Mouse (Mus musculus) mouse embryonic stem cell (cell line): Measurements from ENCODE around the gene Ly6g.
"Not testable (repeated sequence)": the region's sequence is repeated elsewhere in the genome, so short reads cannot be mapped to it uniquely, and the experiment has no call there.

ENCODE experiments used
- in situ Hi-C, 2 experiments: fragments of 300-500 bp; cut with MboI; formaldehyde crosslinking; loops; 1 replicate in 1 of 2; 3 replicates in 1 of 2; pipeline ENCODE4 v1.14.3; 2019 to 2020; ENCODE audit warnings: low sequenced_read_pairs in 2 of 2, low pct_unique_long_range_greater_than_20kb in 1 of 2, mixed read lengths in 1 of 2; ENCODE audit not compliant: unreplicated experiment in 1 of 2

Ly6g gene

DNA sequence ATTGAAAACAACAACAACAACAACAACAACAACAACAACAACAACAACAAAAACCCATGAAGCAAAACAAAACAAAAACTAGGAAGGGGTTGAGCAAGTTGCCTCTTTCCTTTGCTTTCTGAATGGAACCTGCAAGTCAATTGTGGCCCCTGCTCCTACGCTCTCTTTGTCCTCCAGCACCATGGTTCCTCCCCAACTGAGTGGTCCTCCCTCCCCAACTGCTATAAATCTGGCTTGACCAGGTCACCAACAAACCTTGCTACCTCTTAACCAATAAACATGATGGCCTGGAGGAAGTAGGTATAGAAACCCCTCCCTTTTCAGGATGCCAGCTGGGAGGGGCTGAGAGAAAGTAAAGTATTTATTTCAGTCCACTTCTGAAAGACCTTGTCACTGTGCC, at the start of gene Ly6g:
Ly6g (plus strand) TSS at position 301 of the 400 bp plus-strand sequence.
- in situ Hi-C loops, result no loop called here

DNA sequence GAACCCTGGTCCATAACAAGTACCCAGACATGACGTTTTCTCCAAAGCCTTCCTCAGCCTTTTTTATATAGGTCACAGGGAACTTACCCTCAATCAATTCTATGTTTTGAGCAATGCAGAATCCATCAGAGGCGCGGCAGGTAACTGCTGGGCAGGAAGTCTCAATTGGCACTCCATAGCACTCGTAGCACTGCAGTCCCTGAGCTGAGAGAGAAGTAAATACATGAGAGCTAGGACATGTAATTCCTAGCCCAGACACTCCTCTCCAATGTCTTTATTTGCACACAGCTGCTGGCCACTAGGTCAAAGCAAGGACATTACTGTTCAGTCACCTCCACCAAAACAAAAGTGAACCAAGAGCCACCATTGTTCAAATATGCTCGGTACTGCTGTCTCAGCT, 44.6 kb upstream of the Ly6g start:
- in situ Hi-C loops, result not testable (repeated sequence)

DNA sequence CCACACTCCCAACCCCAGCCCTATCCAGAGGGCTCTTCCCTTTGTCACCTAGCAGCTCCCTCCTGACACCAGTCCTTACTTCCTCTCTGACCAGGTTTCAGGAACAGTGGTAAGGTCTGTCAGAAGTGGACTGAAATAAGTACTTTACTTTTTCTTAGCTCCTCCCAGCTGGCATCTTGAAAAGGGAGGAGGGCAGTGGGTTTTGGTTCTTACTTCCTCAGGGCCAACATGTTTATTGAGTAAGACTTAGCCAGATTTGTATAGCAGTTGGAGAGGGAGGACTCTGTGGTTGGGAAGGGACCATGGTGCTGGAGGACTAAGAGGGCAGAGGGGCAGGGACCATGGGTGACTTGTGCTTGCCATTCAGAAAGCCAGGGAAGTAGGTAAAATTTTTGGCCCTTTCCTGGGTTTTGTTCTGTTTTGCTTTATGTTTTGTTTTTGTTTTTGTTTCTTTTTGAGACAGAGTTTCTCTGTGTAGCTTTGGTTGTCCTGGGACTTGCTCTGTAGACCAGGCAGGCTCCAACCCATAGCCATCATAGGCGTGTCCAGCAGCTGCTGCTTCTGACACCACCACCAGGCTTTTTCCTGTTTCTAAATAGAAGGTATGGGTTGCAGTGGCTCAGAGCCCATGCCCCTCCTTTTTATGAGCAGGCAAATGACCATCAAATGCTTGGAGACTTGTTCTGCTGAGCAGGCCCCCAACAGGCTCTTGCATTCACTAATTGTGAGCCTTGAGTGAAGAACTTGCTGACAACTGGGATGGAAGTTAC, 43.0 kb upstream of the Ly6g start, which contains the start of gene Ly6c2:
Ly6c2 (minus strand) TSS at position 110 of the 770 bp plus-strand sequence.
- in situ Hi-C loops, result not testable (repeated sequence)

DNA sequence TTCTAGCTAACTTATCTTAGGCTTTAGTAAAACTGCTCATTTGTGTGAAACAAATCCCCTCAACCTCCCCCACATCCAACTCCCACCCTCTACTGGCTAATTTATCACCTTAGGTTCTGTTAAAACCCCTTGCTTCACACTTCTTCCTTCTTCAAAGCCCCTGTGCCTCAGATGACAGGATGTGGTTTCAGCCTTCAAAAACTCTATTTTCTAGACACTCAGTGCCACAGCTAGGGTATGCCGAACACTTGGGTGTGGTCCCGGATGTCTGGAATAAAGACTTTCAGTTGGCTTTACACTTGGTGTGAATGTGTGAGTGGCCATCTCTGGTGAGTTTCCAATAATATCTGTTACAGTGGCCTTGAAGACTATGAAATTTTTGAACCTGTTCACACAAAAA, 38.5 kb upstream of the Ly6g start:
- in situ Hi-C loops, result no loop called here

DNA sequence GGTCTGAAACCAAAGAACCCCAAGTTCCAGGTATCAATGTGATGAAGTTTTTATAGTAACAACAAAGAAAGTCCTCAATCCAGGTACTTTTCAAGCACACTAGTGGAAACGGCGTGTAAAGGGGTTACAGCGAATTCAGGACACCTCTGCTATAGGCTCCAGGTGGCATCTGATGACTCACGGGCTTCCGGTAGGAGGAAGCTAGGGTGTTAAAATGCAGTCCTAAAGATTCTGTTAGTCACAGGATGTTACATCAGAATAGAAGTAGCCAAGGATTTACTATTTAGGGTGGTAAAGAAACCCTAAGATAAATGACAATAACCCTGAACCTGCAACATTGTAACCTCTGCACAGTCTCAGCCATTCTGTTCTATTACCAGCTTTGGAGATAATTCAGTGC, 37.6 kb upstream of the Ly6g start:
- in situ Hi-C loops, result not testable (repeated sequence)

DNA sequence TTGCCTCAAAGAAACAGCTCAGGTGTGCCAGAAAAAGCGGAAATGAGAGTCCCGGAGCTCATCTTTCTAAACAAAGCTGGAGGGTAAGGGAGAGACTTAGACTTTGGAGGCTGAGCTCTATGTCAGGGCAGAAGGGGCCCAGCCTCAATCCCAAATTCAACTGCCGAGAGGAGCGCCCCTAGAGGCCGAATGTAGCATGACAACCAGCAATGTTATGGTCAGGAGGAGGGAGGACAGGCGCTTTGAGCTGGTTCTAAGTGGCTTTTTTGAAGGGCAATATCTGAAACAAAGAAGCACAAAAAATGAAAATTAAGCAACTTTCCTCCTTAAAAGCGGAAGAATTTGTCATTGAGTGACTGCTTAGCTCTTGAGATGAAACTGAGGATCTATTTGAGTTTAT, 36.3 kb upstream of the Ly6g start:
- in situ Hi-C loops, result not testable (repeated sequence)

DNA sequence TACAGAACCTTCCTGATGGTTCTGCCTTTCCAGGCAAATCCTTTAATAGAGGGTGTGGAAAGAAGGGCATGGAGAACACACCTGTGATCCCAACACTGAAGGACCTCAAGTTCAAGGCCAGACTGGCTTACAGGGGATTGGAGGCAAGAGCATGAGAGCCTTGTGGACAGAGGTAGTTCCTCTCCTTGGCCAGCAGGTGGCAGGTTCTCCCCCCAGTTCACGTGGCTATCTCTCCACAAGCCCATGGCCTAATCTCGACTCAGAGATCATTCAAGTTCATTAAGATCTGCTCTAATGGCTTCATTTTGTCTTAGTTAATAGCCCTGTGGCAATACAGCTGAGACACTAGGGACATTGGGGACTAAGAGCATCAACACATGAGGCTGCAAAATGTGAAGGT, 35.0 kb upstream of the Ly6g start:
- in situ Hi-C loops, result no loop called here

DNA sequence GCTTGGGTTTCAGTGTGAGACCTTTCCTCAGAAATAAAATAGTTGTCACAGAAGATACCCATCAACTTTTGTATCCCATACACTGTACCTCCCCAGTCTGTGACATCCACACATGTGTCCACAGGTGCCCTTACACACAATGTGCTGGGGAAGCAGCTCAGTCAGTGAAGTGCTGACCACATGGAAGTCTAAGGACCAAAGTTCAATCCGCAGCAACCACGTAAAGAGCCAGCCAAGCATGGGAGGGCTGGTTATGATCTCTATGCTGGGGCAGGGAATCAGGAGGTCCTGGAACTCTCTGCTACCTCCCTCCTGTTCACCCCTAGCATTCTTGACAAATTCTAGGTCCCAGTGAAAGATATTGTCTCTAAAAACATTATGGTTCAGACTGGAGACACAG, 22.7 kb upstream of the Ly6g start:
- in situ Hi-C loops, result not testable (repeated sequence)

DNA sequence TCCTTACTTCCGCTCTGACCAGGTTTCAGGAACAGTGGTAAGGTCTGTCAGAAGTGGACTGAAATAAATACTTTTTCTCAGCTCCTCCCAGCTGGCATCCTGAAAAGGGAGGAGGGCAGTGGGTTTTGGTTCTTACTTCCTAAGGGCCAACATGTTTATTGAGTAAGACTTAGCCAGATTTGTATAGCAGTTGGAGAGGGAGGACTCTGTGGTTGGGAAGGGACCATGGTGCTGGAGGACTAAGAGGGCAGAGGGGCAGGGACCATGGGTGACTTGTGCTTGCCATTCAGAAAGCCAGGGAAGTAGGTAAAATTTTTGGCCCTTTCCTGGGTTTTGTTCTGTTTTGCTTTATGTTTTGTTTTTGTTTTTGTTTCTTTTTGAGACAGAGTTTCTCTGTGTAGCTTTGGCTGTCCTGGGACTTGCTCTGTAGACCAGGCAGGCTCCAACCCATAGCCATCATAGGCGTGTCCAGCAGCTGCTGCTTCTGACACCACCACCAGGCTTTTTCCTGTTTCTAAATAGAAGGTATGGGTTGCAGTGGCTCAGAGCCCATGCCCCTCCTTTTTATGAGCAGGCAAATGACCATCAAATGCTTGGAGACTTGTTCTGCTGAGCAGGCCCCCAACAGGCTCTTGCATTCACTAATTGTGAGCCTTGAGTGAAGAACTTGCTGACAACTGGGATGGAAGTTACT, 19.8 kb upstream of the Ly6g start:
- in situ Hi-C loops, result not testable (repeated sequence)

DNA sequence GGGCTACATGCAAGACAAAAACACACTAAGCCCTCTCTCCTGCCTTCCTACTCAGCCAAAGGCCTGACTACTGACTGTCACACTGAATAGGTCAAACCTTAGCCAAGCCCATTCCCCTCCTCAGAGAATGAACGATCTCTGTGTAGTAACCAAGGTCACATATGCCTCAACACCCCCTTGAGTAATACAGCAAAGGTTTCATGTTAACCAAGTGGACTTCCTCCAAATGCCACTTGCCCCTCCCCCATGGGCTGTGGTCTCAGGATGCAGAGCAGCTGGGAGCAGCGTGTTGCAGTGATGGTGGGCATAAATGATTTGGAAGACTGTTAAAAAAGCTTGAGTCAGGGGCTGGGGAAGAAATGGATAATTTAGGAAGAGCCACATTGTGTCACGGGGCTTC, 17.3 kb upstream of the Ly6g start:
- in situ Hi-C loops, result not testable (repeated sequence)

DNA sequence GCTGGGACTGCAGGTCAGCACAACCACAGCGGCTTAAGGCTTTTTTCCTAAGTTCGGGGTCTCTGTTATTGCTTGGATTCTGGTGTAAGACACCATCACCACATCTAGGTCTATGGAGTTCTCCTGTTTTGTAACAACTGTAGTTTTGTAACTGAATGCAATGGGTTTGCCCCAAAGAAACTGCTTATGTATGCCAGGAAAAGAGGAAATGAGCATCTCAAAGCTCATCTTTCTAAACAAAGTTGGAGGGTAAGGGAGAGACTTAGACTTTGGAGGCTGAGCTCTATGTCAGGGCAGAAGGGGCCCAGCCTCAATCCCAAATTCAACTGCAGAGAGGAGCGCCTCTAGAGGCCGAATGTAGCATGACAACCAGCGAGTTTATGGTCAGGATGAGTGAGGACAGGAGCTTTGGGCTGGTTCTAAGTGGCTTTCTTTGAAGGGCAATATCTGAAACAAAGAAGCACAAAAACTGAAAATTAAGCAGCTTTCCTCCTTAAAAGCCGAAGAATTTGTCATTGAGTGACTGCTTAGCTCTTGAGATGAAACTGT, 13.2 kb upstream of the Ly6g start:
- in situ Hi-C loops, result not testable (repeated sequence)

DNA sequence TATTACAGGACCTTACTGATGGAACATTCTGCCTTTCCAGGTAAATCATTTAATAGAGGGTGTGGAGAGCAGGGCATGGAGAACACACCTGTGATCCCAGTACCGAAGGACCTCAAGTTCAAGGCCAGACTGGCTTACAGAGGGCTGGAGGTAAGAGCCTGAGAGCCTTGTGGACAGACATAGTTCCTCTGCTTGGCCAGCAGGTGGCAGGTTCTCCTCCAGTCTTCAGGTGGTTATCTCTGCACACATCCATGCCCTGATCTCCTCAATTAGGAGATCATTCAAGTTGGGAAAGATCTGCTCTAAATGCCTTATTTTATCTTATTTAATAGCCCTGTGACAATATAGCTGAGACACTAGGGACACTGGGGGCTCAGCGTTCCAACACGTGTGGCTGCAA, 11.3 kb upstream of the Ly6g start:
- in situ Hi-C loops, result no loop called here

DNA sequence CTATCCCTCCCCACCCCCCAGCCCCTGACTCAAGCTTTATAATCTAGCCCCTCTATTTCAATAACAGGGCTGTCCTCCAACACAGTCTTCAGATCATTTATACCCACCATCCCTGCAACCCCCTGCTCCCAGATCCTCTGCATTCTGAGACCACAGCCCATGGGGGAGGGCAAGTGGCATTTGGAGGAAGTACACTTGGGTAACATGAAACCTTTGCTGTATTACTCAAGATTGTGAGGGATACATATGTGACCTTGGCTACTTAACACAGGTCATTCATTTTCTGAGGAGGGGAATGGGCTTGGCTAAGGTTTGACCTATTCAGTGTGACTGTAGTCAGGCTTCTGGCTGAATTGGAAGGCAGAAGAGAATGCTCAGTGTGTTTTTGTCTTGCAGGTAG, 2.0 kb upstream of the Ly6g start:
- in situ Hi-C loops, result no loop called here

DNA sequence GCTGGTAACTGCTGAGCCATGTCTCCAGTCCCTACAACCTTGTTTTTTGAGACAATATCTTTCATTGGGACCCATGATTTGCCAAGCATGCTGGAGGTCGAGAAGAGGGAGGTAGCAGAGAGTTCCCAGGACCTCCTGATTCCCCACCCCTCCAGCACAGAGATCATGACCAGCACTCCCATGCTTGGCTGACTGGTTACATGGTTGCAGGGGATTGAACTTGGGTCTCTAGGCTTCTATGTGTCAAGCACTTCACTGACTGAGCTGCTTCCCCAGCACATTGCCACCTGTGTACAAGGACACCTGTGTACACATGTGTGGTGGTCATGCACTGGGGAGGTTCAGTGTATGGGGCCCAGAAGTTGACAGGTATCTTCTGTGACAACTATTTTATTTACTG, 2.6 kb downstream of the Ly6g start:
- in situ Hi-C loops, result no loop called here

DNA sequence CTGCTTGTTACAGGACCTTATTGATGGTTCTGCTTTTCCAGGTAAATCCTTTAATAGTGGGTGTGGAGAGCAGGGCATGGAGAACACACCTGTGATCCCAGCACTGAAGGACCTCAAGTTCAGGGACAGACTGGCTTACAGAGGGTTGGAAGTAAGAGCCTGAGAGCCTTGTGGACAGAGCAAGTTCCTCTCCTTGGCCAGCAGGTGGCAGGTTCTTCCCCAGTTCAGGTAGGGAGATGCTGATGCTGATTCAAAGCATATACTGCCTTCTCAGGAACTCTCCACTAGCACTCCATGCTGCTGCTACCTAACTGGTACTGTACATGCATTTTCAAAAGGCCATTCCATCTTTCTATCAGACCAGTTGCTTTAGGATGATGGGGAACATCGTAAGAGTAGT, 20.5 kb downstream of the Ly6g start:
- in situ Hi-C loops, result no loop called here

DNA sequence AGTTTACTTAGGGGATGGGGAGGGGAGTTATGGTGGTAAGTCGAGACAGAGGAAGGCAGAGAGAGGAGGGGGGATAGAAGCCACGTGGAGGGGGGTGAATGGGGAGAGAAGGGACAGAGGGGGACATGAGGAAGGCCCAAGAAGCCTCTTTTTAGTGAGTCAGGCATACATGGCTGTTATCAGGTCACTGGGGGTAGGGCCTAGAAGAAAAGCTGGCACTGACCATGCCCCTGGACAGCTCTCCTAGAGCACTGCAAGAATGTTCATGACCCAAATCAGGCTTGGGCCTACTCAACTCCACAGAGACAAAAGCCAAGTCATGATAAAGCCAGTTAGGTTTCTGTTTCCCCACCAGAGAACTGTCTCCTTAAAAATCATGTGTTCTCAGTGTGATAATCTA, 31.3 kb downstream of the Ly6g start:
- in situ Hi-C loops, result no loop called here

DNA sequence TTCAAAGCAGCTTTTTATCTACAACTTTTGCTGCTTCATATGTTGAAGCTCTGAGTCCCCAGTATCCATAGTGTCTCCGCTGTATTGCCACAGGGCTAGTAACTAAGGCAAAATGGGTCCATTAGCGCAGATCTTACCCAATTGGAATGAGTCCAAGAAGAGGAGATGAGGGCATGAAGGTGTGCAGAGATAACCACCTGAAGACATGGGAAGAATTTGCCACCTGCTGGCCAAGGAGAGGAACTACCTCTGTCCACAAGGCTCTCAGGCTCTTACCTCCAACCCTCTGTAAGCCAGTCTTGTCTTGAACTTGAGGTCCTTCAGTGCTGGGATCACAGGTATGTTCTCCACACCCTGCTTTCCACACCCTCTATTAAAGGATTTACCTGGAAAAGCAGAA, 34.1 kb downstream of the Ly6g start:
- in situ Hi-C loops, result no loop called here

DNA sequence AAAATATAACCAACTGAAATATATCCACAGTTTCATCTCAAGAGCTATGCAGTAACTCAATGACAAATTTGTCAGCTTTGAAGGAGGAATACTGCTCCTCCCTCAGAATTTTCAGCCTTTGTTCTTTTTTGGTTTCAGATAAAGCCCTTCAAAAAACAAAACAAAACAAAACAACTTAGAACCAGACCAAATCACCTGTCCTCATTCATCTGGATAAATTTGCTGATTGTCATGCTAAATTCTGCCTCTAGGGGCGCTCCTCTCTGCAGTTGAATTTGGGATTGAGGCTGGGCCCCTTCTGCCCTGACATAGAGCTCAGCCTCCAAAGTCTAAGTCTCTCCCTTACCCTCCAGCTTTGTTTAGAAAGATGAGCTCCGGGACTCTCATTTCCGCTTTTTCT, 35.5 kb downstream of the Ly6g start:
- in situ Hi-C loops, result not testable (repeated sequence)
